Mouse (Mus musculus) hindbrain, embryonic 15.5 days (tissue): ENCODE data around the gene Shroom3. TPM values are rescaled to one million over a fixed set of nuclear protein-coding genes. Genes with fewer than 3 reads are reported as not detected.

Experiments
- ATAC-seq: fragments of 200-750 bp; cut with Nextera tagmentation; 2 replicates; pipeline ENCODE4 v1.8.0; 2017; ENCODE audit warnings: low read depth, moderate number of reproducible peaks, moderate TSS enrichment; ENCODE audit not compliant: low FRiP score
- H3K27ac ChIP-seq: fragments of 300-500 bp; sonication (generic); replicated peaks from 2 replicates; pipeline ENCODE4 v1.5.1; 2015; ENCODE audit warnings: mild to moderate bottlenecking, inconsistent platforms
- H3K27me3 ChIP-seq: fragments of 300-500 bp; sonication (generic); 2 replicates; pipeline ENCODE4 v1.6.1; 2015; ENCODE audit warnings: control low read depth, inconsistent platforms
- H3K36me3 ChIP-seq: fragments of 300-500 bp; sonication (generic); 2 replicates; pipeline ENCODE4 v1.6.1; 2015; ENCODE audit warnings: control low read depth, inconsistent platforms
- H3K4me1 ChIP-seq: fragments of 300-500 bp; sonication (generic); replicated peaks from 2 replicates; pipeline ENCODE4 v1.6.1; 2015; ENCODE audit warnings: control low read depth, inconsistent platforms
- H3K4me2 ChIP-seq: fragments of 300-500 bp; sonication (generic); 2 replicates; pipeline ENCODE4 v1.6.1; 2015; ENCODE audit warnings: moderate library complexity, mild to moderate bottlenecking, inconsistent platforms
- H3K4me3 ChIP-seq: fragments of 300-500 bp; sonication (generic); 2 replicates; pipeline ENCODE4 v1.5.1; 2015; ENCODE audit warnings: mild to moderate bottlenecking, inconsistent platforms
- H3K9ac ChIP-seq: fragments of 300-500 bp; sonication (generic); 2 replicates; pipeline ENCODE4 v1.6.1; 2015; ENCODE audit warnings: inconsistent platforms
- H3K9me3 ChIP-seq: fragments of 300-500 bp; sonication (generic); 2 replicates; pipeline ENCODE4 v1.6.1; 2016; ENCODE audit warnings: control low read depth, inconsistent platforms
- WGBS: fragments of 180-500 bp; shearing (Covaris S2); methylation state at CpG from one replicate; pipeline ENCODE4 v1.1.7; 2015; 5-methylcytosine and 5-hydroxymethylcytosine counted together
- polyA plus RNA-seq: library from polyadenylated mRNA; unstranded; fragments of >200 nt; fragmentation: Nextera tagmentation; extraction: Ambion mirVana; gene quantifications from 2 replicates; pipeline ENCODE4 v1.2.1, GENCODE M21; 2015

Gene Shroom3
- polyA plus RNA-seq, 1 experiment from 2014 or later: 2.2 TPM

DNA sequence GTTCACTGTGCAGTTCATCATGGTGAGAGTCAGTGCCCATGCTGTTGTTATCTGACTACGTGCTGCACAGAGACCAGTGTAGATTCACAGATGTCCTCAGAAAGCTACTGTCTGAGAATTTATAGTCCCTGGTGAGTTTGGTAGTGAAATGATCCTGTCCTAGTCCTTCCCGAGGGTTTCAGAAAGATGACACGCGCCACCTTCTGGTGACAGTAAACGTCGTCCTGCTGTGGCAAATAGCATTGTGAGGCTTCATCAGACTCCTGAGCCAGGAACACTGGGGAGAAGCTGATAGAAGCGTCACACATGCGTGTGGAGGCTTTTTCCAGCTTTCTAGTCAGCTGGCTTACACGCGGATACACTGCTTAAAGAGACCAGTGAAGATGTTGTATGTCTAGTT, 271.1 kb downstream of the Shroom3 start:
- H3K27me3 ChIP-seq: no peaks in the 10 kb centered on the region
- no peak overlapping the region for H3K4me3 ChIP-seq
- no peaks in the 10 kb centered on the region for H3K36me3 ChIP-seq
- no peaks in the 10 kb centered on the region for H3K9me3 ChIP-seq
- H3K9ac ChIP-seq: no peak overlapping the region
- ATAC-seq: peak; percentile 55; the same call in 1 of the 2 replicates
- H3K4me2 ChIP-seq: no peak overlapping the region
- WGBS: 29% methylated on average over 10 of the region's 10 CpGs
- no peak overlapping the region for H3K27ac ChIP-seq
- peaks cover 3% of the 10 kb centered on the region; the same call in 1 of the 2 replicates for H3K4me1 ChIP-seq

DNA sequence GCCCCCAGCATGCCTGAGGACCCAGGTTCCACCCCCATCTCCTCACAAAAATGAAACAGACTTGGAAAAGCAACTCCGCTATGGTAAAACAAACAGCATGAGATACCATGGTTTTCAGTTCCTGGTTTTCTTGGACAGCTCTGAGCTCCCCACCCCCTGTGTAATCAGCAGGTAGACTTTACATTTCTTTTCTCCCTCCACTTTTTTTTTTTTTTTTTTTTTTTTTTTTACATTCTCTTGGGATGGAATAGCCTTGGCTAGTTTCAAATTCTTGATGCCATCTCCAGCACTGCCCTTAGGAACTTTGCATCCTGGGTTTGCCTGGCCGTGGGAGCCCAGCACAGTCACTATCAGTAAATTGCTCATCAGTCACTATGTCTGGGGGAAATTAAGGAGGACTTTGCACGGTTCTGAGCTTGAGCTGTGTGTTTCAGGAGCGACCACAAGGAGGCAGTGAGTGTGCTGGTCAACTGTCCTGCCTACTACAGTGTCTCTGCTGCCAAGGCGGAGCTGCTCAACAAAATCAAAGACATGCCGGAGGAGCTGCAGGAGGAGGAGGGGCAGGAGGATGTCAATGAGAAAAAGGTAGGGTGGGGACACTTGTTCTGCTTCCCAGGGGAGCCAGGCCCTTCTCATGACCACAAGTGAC, 271.7 kb downstream of the Shroom3 start:
- Histone ChIP-seq H3K27ac (no peak overlapping the region), H3K36me3 (no peaks in the 10 kb centered on the region), H3K9me3 (no peaks in the 10 kb centered on the region), H3K9ac (no peak overlapping the region), H3K27me3 (no peaks in the 10 kb centered on the region), H3K4me3 (no peak overlapping the region), H3K4me1 (peaks cover 6% of the 10 kb centered on the region; the same call in 1 of the 2 replicates), H3K4me2 (no peak overlapping the region)
- WGBS: 63% methylated on average over 6 of the region's 6 CpGs
- no peak for ATAC-seq

DNA sequence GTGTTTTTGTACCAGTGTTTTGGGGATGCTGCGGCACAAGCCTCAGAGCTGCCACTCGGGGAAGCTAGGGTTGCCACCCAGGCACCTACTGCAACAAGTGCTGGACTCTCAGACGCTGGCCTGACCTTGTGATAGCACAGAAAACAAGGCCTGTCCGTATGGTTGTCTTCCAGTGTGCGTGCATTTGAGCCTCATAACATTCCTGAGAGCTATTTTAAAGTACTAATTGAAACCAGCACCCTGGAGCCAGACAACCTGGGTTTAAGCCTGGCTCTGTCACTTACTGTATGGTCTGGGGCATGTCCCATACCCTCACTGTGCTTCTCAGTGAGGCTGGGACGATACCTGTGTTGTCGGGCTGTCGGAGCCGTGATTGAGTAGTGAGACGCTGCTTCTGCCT, 276.1 kb downstream of the Shroom3 start:
- H3K9ac ChIP-seq: no peak overlapping the region
- no peaks in the 10 kb centered on the region for H3K9me3 ChIP-seq
- H3K4me2 ChIP-seq: no peak overlapping the region
- no peaks in the 10 kb centered on the region for H3K36me3 ChIP-seq
- no peaks in the 10 kb centered on the region for H3K27me3 ChIP-seq
- no peak for ATAC-seq
- 0 out of 2 replicates have a peak, but pooled peaks cover 3% of the 10 kb centered on the region for H3K4me1 ChIP-seq
- H3K4me3 ChIP-seq: no peak overlapping the region
- WGBS: 82% methylated on average over 10 of the region's 10 CpGs
- H3K27ac ChIP-seq: no peak overlapping the region

DNA sequence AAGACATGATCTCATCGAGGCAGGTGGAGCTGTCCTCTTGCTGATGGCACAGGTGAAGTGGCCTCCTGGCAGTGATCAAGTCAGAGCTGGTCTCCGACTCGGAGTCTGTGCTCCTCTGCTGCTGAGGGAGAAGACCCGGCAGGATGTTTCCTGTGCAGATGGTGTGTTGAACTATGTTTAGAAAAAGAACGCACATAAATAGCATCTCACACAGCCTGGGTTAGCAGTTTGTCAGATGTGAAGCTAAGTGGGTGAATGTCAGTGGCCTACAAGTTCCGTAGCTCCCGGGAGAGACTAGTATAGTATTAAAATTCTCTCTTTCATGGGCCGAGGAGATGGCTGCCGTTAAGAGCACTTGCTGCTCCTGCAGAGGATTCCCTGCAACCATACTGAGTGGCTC, 276.5 kb downstream of the Shroom3 start:
- H3K9ac ChIP-seq: no peak overlapping the region
- ATAC-seq: no peak

DNA sequence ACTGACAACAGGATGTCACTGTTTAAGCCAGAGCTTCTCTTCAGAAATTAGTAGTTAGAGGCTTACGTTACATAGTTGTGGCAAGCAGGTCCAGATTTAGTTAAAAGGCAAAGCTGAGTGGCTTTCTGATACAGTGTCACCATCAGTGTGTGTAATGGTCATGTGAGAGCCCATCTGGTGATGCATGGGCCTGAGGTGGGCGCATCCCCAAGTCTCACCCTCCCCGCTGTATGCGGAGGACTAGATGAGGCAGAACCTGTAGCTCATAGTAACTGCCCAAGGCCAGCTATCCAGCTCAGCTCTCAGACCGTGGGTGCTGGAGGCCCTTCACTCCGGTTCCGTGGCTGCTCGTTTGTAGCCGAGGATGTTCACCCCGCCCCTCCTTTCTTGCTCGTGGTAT, 278.1 kb downstream of the Shroom3 start:
- ATAC-seq: no peak
- H3K4me2 ChIP-seq: no peak overlapping the region
- H3K36me3 ChIP-seq: no peaks in the 10 kb centered on the region
- 63% methylated on average over 11 of the region's 11 CpGs for WGBS
- 0 out of 2 replicates have a peak, but pooled peaks cover 3% of the 10 kb centered on the region for H3K4me1 ChIP-seq
- no peaks in the 10 kb centered on the region for H3K9me3 ChIP-seq
- no peak overlapping the region for H3K27ac ChIP-seq
- no peaks in the 10 kb centered on the region for H3K27me3 ChIP-seq
- no peak overlapping the region for H3K9ac ChIP-seq
- no peak overlapping the region for H3K4me3 ChIP-seq

More for the DNA sequence above, 276.5 kb downstream of the Shroom3 start:
- H3K27ac ChIP-seq: no peak overlapping the region
- H3K4me3 ChIP-seq: no peak overlapping the region
- no peaks in the 10 kb centered on the region for H3K27me3 ChIP-seq
- H3K36me3 ChIP-seq: no peaks in the 10 kb centered on the region
- H3K4me2 ChIP-seq: no peak overlapping the region
- H3K4me1 ChIP-seq: 0 out of 2 replicates have a peak, but pooled peaks cover 3% of the 10 kb centered on the region
- H3K9me3 ChIP-seq: no peaks in the 10 kb centered on the region
- WGBS: 70% methylated on average over 9 of the region's 9 CpGs

DNA sequence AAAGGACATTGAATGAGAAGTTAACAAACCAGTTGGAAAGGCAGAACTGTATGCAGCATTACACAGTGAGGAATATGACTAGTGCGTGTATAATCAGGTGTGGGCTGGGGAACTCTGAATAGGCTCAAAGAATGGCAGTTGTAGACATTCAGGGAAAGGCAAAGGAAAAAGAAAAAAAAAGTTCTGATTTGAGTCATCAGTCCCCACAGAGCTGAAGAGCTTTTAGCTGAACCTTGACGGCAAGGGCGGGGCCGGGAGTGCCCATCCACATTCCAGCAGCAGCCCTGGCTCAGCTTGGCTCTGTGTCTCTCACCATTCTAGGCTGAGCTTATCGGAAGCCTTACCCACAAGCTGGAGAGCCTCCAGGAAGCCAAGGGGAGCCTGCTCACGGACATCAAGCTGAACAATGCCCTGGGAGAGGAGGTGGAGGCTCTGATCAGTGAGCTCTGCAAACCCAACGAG, 278.6 kb downstream of the Shroom3 start:
- H3K4me2 ChIP-seq: no peak overlapping the region
- H3K27me3 ChIP-seq: no peaks in the 10 kb centered on the region
- 0 out of 2 replicates have a peak, but pooled peaks cover 3% of the 10 kb centered on the region for H3K4me1 ChIP-seq
- H3K9ac ChIP-seq: no peak overlapping the region
- no peak overlapping the region for H3K4me3 ChIP-seq
- H3K9me3 ChIP-seq: no peaks in the 10 kb centered on the region
- ATAC-seq: no peak
- H3K27ac ChIP-seq: no peak overlapping the region
- H3K36me3 ChIP-seq: no peaks in the 10 kb centered on the region
- WGBS: 65% methylated on average over 7 of the region's 7 CpGs

DNA sequence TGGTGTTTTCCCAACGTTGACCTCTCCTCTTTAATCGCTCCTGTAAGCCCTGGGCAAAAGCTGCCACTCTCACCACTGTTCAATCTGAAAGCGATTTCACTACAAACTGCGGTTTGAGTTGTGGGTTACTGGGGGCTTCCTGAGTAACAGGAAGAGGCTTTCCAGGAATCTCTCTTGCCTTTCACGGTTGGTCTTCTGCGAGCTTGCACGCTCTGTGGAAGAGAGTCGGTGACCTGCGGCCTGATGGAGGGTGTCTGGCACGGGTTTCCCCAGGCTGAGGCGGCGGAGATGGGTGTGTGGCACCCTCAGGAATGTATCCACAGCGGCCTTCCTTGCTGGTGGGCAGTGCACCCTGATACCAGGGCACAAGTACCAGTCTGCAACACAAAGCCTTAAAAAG, 281.5 kb downstream of the Shroom3 start:
- WGBS: 75% methylated on average over 13 of the region's 13 CpGs
- no peak overlapping the region for H3K4me2 ChIP-seq

DNA sequence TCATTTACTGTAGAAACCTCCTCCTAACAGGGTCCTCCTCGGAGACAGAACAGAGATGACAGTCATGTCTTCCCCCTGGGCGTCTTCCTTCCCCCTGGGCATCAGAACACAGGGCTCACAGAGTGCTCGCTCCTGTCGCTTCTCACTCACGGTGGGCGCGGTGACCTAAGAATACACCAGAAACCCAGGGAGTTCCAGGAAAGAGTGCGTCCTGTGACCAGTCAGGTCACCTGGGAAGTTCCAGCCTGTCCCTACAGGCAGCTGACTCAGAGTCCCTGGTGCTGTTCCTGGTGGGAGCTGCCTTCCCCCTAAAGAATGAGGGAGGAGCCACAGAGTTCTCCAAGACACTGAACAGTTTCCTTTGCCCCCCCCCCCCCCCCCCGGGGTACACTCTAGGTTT, 283.9 kb downstream of the Shroom3 start:
- 82% methylated on average over 9 of the region's 9 CpGs for WGBS
- H3K27me3 ChIP-seq: no peaks in the 10 kb centered on the region

More for the DNA sequence above, 281.5 kb downstream of the Shroom3 start:
- no peaks in the 10 kb centered on the region for H3K27me3 ChIP-seq
- no peaks in the 10 kb centered on the region for H3K9me3 ChIP-seq
- no peak for ATAC-seq
- H3K9ac ChIP-seq: no peak overlapping the region
- no peak overlapping the region for H3K4me3 ChIP-seq
- H3K27ac ChIP-seq: no peak overlapping the region
- H3K36me3 ChIP-seq: no peaks in the 10 kb centered on the region
- no peaks in the 10 kb centered on the region for H3K4me1 ChIP-seq

DNA sequence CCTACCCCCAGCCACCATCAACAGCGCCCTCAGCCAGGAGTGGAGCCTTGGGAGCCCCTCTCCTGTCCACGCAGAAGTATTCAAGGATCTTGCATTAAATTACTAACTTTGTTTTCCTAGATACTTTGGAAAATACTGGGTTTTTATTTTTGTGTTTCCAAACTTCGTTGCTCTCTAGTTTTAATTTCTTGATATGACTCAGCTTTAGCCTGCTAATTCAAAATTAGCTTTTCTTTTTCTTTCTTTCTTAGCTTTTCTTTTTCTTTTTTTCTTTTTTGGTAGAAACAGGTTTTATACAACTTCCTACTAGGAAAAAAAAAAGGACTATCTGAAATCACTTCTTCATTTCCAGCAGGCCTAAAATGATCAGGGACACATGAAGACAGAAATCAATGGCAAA, 284.7 kb downstream of the Shroom3 start:
- Histone ChIP-seq H3K9me3 (no peaks in the 10 kb centered on the region), H3K4me1 (no peaks in the 10 kb centered on the region), H3K36me3 (no peaks in the 10 kb centered on the region), H3K4me3 (no peak overlapping the region), H3K9ac (no peak overlapping the region), H3K27ac (no peak overlapping the region), H3K4me2 (no peak overlapping the region), H3K27me3 (no peaks in the 10 kb centered on the region)
- 95% methylated on average over 3 of the region's 3 CpGs for WGBS
- no peak for ATAC-seq

More for the DNA sequence above, 283.9 kb downstream of the Shroom3 start:
- Histone ChIP-seq H3K4me2 (no peak overlapping the region), H3K4me3 (no peak overlapping the region), H3K4me1 (no peaks in the 10 kb centered on the region), H3K36me3 (no peaks in the 10 kb centered on the region), H3K9me3 (no peaks in the 10 kb centered on the region), H3K9ac (no peak overlapping the region), H3K27ac (no peak overlapping the region)
- ATAC-seq: no peak

DNA sequence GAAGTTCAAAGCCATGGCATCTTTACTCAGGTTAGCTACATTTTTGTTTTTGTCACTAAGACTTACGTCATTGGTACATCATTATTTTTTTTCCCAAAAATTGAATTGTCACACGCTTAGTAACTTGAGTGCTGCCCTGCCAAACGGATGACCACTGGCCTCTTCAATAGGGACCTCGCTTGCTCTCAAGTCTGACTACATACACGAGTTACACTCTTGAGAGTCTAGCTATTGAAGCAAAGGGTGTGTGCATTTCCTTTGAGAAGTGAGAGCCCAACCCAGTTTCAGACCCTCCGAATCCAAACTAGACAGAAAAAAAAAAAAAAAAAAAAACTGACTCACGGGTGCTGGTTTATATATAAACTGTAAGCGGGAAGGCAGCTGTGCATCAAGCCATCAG, 286.2 kb downstream of the Shroom3 start:
- 84% methylated on average over 8 of the region's 8 CpGs for WGBS
- Histone ChIP-seq H3K27me3 (no peaks in the 10 kb centered on the region), H3K4me1 (no peaks in the 10 kb centered on the region), H3K4me2 (no peak overlapping the region), H3K27ac (no peak overlapping the region), H3K4me3 (no peak overlapping the region), H3K9ac (no peak overlapping the region), H3K36me3 (no peaks in the 10 kb centered on the region), H3K9me3 (no peaks in the 10 kb centered on the region)
- ATAC-seq: no peak

DNA sequence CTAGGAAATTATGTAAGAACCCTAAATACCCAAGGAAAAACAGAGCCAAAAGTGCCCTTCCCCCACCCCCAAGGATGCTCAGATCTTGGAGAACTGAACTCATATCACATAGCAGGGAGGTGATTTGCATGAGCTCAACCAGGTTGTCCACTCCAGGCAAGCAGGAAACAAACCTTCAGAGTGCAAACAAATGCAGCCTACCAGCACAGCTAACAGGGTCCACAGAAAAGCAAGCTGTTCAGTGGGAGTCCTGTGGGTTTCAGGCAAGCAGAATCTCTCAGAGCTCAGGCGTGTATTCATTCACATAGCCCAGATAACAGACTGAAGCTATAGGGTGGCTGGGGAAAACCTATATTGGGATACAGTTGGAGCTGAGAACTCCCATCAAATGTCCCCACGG, 286.7 kb downstream of the Shroom3 start:
- Histone ChIP-seq H3K27ac (no peak overlapping the region), H3K4me3 (no peak overlapping the region), H3K9ac (no peak overlapping the region), H3K9me3 (no peaks in the 10 kb centered on the region), H3K27me3 (no peaks in the 10 kb centered on the region), H3K36me3 (no peaks in the 10 kb centered on the region), H3K4me2 (no peak overlapping the region), H3K4me1 (no peaks in the 10 kb centered on the region)
- 84% methylated on average over 2 of the region's 2 CpGs for WGBS
- ATAC-seq: no peak

DNA sequence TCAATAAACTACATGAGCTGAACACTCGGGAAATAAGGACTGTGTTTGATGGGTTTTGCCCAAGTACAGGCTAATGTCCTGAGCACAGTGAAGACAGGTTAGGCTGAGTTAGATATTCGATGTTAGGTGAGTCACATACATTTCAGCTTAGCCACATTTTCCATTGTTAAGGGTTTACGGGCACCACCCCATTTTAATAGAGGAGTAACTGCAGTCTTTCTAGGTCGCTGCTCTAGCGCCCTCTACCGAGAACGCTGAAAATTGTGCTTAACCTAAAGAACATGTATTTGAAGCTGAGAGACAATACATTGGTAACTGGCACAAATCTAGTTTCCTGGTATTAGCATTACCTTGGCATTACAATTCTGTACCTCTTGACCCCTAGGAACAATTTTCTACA, 287.2 kb downstream of the Shroom3 start:
- 37% methylated on average over 7 of the region's 7 CpGs for WGBS

DNA sequence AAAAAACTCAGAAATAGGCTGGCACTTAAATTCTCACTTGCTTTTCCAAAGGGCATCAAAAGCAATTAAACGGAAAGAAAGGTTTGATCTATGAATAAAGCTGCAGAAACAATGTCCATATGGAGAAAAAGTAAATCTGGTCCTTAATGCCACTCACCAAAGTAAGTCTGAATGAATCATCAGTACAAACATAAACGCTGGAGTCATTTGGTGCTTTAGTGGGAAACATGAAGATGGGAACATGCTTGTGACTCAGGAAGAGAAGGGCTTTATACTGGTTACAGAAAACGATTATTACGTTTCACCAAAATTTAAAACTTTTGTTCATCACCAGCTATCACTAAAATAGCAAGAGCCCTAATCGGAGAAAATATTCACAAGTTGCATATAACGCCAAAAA, 297.2 kb downstream of the Shroom3 start:
- Histone ChIP-seq H3K27me3 (no peaks in the 10 kb centered on the region), H3K9me3 (no peaks in the 10 kb centered on the region), H3K9ac (no peak overlapping the region), H3K4me3 (no peak overlapping the region), H3K4me1 (no peaks in the 10 kb centered on the region), H3K27ac (no peak overlapping the region), H3K36me3 (no peaks in the 10 kb centered on the region), H3K4me2 (no peak overlapping the region)
- whole genome bisulfite sequencing: 91% methylated on average over 6 of the region's 6 CpGs
- no peak for ATAC-seq

More for the DNA sequence above, 287.2 kb downstream of the Shroom3 start:
- H3K27me3 ChIP-seq: no peaks in the 10 kb centered on the region
- H3K9ac ChIP-seq: no peak overlapping the region
- no peak overlapping the region for H3K4me3 ChIP-seq
- H3K4me1 ChIP-seq: no peaks in the 10 kb centered on the region
- ATAC-seq: no peak
- no peaks in the 10 kb centered on the region for H3K36me3 ChIP-seq
- H3K9me3 ChIP-seq: no peaks in the 10 kb centered on the region
- no peak overlapping the region for H3K4me2 ChIP-seq
- H3K27ac ChIP-seq: no peak overlapping the region
